Mouse (Mus musculus) gastrocnemius, adult 2 months (tissue): Measurements from ENCODE around the gene Gnb5. TPM values are rescaled to one million over a fixed set of nuclear protein-coding genes. Genes with fewer than 3 reads are reported as not detected.

Source experiments
- DNase-seq: peaks from one replicate; pipeline ENCODE4 v3.0.0; 2022
- H3K27ac ChIP-seq: fragments of 200-600 bp; 2 replicates; pipeline ENCODE4 v1.8.1; 2022; ENCODE audit warnings: mild to moderate bottlenecking
- H3K4me3 ChIP-seq: fragments of 200-600 bp; 2 replicates; pipeline ENCODE4 v1.8.1; 2022; ENCODE audit warnings: mild to moderate bottlenecking, moderate library complexity
- CTCF ChIP-seq: fragments of 200-600 bp; IDR thresholded peaks from 2 replicates; pipeline ENCODE4 v1.8.1; 2022; ENCODE audit warnings: antibody characterized with exemption, mild to moderate bottlenecking, moderate library complexity
- intact Hi-C: fragments of 180-260 bp; cut with DNase I; formaldehyde crosslinking; loops from one replicate; pipeline ENCODE4 v1.15.1; 2025
- total RNA-seq, 2 experiments: library from RNA; stranded (reverse); gene quantifications; 2 replicates each; pipeline ENCODE4 v1.2.3; 2021

Gnb5 gene
- total RNA-seq, 2 experiments from 2014 or later, result 7.6 to 15.4 TPM

DNA sequence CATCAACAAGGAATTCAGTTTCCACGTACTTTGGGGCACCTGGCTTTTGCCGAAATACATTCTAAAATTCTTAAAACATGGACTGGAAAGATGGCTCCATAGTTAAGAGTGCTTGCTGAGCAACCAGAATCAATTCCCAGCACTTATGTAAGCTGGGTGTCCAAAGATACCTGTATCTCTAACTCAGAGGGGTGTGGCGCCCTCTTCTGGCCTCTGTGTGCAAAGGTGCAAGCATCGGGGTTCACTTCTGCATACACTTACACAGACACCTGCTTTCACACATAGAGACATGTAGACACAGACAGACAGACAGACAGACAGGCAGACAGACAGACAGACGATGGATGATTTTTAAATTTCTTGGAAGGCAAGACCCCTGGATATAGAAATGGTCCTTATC is 25.3 kb upstream of the Gnb5 start:
- no peak overlapping the region for H3K4me3 ChIP-seq
- intact Hi-C loops, result loop anchor here (2.0 to 10.0 kb wide), 3 partner anchors 72 to 376 kb away; no protein-coding TSS in a partner anchor
- no peak overlapping the region for H3K27ac ChIP-seq
- peak; percentile 76 for DNase-seq
- TF ChIP-seq CTCF, result peak; percentile 76

DNA sequence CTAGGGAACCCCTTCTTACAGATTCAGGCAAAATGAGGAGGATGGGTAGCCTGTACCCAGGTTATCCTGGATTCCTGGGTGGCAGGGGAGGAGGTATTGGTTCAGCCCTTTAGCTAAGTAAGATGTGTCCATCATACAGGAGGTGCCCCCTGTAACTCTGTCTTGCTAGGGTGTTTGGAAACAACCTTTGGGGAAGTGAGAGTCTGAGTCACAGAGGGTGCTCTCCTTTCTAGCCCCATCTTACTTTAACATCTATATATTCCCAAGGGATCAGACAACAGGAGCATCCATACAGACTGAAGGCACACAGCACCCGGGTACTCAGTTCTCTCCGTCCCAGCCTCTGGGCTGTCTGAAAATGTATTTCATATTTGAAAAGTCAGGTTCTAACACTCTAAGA is 23.9 kb upstream of the Gnb5 start:
- TF ChIP-seq CTCF, result no peak
- intact Hi-C loops, result loop anchor here (5.0 to 10.0 kb wide), 2 partner anchors 235 to 377 kb away; no protein-coding TSS in a partner anchor
- Histone ChIP-seq H3K27ac (no peak overlapping the region), H3K4me3 (no peak overlapping the region)
- DNase-seq, result no peak

DNA sequence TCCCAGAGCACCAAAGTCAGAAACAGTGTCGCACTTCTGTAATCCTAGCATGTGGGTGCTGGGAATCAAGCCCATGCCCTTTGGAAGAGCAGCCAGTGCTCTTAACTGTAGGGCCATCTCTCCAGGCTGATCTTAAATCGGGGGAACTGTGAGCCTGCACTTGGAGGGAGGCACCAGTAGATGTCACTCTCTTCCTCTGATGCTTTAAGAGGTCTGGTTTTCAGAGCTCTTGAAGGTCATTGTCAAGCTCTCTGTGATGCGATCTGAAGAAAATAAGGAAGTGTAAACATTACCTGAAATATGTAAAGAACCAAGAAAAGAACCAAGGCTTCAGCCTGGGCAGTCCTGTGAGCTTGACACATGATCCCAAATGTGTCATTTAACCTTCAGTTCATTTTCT is 23.3 kb upstream of the Gnb5 start:
- Histone ChIP-seq H3K27ac (no peak overlapping the region), H3K4me3 (no peak overlapping the region)
- DNase-seq, result peak; percentile 44

DNA sequence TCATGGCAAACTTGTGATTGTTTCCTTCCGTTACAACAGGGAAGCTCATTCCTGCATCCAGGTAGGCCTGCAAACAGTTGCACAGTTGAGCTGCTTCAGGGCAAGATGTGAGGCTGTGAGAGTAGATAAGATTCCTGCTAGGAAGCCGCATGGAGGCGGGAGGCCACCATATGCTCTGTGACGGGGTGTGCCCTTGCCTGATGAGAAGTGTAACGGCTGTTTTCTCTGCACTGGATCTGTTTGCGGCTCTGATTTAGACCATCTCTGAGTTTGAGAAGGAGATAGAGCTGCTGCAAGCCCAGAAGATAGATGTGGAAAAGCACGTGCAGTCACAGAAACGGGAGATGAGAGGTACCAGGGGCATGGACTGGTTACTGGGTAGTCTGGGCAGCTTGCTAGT is 22.5 kb upstream of the Gnb5 start:
- TF ChIP-seq CTCF, result no peak
- DNase-seq, result no peak
- H3K27ac ChIP-seq, result no peak overlapping the region
- no peak overlapping the region for H3K4me3 ChIP-seq
- intact Hi-C loops, result loop anchor here (5.0 to 10.0 kb wide), 2 partner anchors 236 to 379 kb away; no protein-coding TSS in a partner anchor

More for the DNA sequence above, 23.3 kb upstream of the Gnb5 start:
- intact Hi-C loops, result loop anchor here (5.0 to 10.0 kb wide), 2 partner anchors 236 to 378 kb away; no protein-coding TSS in a partner anchor
- TF ChIP-seq CTCF, result peak; percentile 90

DNA sequence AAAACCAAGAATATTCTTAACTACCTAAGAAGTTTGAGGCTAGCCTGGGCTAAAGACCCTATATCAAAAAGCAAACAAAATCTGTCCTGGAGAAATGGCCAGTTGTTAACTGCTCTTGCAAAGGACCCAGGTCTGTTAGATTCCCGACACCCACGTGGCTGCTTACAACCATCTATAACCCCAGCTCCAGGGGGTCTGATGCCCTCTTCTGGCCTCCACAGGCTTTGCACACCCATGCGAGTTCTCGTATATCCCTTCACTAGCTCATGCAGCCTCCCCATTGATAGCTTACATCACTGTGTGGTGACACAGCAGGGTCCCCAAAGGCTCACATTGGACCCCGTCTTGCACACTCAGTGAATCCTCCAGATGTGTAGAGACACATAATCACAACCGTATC is 20.7 kb upstream of the Gnb5 start:
- intact Hi-C loops, result loop anchor here (10.0 kb wide), 1 partner anchor 381 kb away; no protein-coding TSS in a partner anchor
- TF ChIP-seq CTCF, result peak; percentile 12; the same call in 1 of the 2 replicates
- DNase-seq, result no peak
- no peak overlapping the region for H3K27ac ChIP-seq
- no peak overlapping the region for H3K4me3 ChIP-seq

DNA sequence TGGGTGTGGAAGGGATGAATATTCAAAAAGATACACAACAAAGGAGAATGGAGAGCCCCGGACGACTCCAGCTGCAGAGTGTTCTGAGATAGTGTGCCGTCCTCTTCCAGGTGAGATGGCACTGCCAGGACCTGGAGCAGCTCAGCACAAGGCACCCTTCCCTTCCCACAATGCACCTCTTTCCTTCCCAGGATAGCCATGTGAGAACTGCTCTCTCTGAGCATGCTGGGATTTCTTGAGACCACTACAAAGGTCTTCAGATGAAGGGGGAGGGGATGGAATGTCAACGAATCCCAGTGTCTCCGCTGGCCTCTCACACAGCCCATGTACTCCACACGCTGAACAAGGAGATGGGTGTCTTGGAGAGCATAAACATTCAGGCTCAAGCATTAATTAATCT is 18.5 kb upstream of the Gnb5 start:
- intact Hi-C loops, result loop anchor here (10.0 kb wide), 1 partner anchor 383 kb away; no protein-coding TSS in a partner anchor
- no peak for TF ChIP-seq CTCF
- no peak overlapping the region for H3K27ac ChIP-seq
- no peak for DNase-seq
- no peak overlapping the region for H3K4me3 ChIP-seq

DNA sequence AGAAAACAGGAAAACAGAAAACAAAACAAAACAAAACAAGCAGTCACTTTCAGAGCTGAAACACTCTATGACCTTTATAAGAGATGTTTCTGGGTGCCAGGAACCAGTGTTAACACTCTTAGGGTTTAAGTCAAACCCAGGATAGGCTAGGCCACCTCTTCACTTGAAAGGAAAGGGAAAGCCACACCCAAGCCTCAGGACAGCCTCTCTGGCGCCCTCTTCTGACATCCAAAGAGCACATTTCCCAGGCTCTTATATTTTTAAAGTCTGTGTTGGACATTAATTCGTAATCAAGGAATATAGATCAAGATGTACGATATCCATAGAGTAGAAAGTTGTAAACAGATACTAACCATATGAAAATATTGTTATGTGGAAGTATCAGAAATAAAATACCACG is 16.5 kb upstream of the Gnb5 start:
- intact Hi-C loops, result loop anchor here (10.0 kb wide), 1 partner anchor 385 kb away; no protein-coding TSS in a partner anchor
- H3K27ac ChIP-seq, result no peak overlapping the region
- H3K4me3 ChIP-seq, result no peak overlapping the region
- peak; percentile 75 for TF ChIP-seq CTCF
- peak; percentile 38 for DNase-seq

DNA sequence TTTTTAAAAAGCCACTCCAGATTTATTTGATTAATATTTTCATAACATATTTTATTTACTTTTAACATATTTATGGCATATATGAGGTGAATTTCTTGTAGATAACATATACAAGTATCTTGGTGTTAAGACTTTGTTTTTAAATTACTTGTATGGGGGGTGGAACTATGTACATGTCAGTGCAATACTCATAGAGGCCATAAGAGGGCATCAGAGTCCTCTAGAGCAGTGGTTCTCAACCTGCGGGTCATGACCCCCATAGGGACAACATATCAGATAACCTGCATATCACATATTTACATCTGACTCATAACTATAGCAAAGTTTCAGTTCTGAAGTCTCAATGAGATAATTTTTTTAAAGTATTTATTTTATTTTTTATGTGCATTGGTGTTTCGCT is 6.7 kb upstream of the Gnb5 start:
- Histone ChIP-seq H3K27ac (no peak overlapping the region), H3K4me3 (no peak overlapping the region)
- peak; percentile 54 for TF ChIP-seq CTCF
- intact Hi-C loops, result no loop called here
- no peak for DNase-seq

DNA sequence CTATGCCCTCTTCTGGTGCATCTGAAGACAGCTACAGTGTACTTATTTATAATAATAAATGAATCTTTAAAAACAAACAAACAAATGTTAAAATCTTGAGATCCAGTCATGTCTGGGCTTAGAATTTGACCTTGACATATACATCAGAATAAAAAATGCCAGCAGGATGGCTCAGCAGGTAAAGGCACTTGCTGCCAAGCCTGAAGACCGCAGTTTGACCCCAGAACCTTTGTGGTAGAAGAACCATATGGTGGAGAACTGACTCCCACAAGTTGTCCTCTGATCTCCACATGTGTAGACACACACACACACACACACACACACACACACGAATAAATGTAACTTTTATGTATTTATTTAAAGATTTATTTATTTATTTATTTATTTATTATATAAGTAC is 3.1 kb upstream of the Gnb5 start:
- intact Hi-C loops, result no loop called here
- no peak overlapping the region for H3K4me3 ChIP-seq
- DNase-seq, result no peak
- no peak for TF ChIP-seq CTCF
- H3K27ac ChIP-seq, result no peak overlapping the region

DNA sequence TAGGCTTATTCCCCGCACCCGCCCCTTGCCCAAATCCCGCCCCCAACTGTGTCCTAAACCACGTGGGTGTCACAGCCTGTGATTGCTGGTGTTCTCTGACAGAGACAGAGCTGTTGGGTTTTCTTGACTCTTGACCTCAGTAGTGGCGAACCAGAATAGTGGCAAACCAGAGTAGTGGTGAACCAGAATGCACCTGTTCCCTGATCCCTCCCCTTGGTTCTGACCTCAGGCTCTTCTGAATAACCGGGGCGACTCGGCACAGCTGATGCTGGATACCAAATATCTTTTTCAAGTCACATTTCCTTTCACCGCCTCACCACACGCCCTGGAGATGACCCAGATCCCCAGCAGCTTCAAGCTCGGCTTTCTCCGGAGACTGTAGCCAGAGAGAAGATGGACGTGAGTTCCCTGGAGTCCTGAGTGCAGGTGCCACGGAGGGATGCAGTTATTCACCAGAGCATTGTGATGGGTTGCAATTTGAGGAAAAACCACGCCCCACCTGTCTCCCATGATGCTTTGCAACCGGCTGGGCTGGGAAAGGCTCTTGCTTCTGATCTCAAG is 2.3 kb upstream of the Gnb5 start:
- no peak overlapping the region for H3K27ac ChIP-seq
- no peak for TF ChIP-seq CTCF
- intact Hi-C loops, result no loop called here
- no peak for DNase-seq
- H3K4me3 ChIP-seq, result no peak overlapping the region

DNA sequence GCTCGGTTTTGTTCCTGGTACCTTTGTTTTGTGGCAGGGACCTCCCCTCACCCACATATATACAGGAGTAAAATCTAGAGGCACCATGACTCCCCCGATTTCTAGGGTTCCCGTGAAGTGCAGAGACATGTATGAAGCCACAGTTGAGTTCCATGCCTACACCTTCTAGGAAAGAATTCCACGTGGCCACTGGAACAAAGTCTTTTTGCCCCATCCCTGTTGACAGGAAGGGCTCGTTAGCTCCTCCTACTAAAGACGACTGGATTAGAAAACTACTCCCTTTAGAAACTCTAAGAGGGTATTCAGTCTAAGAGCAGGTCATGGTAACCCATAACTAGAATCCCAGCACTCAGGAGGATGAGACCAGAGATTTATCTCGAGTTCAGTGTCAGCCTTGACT is 1.8 kb upstream of the Gnb5 start:
- TF ChIP-seq CTCF, result no peak
- no peak for DNase-seq
- no peak overlapping the region for H3K27ac ChIP-seq
- intact Hi-C loops, result no loop called here
- no peak overlapping the region for H3K4me3 ChIP-seq

DNA sequence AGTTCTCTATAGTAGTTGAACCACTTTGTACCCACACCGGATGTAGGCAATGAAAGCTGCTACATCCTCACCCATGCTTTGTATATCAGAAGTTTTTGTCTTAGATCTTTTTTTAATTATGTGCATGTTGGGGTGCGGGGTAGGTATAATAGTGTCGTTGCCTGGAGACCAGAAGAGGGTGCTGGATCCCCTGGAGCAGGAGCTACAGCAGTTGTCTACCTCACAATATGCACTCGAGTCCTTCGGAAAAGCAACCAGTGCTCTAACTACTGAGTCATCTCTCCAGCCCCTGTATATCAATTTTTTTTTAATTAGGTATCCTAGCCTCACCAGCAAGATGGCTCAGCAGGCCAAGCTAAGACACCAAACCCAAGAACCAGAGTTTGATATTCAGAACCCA is 927 bp downstream of the Gnb5 start:
- DNase-seq, result no peak
- no peak overlapping the region for H3K27ac ChIP-seq
- intact Hi-C loops, result no loop called here
- no peak overlapping the region for H3K4me3 ChIP-seq
- TF ChIP-seq CTCF, result no peak

DNA sequence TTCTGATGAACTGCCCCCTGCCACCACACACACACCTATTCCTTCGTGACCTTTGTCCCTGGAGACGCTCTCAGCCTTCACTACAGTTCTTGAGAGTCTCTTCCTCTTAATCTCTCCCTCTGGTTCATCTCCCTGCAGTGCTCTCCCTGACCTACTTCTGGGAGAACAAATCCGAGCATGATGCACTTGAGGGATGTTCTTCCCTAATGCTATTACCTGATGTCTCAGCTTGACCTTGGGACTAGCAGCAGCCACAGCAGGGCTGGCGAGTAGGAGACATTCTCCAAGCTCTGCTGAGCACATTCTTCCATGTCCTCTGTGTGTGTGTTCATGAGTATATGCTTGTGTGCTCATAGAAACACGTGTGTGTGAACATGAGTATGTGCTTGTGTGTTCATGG is 2.5 kb downstream of the Gnb5 start:
- Histone ChIP-seq H3K27ac (no peak overlapping the region), H3K4me3 (no peak overlapping the region)
- no peak for TF ChIP-seq CTCF
- DNase-seq, result no peak
- intact Hi-C loops, result no loop called here

DNA sequence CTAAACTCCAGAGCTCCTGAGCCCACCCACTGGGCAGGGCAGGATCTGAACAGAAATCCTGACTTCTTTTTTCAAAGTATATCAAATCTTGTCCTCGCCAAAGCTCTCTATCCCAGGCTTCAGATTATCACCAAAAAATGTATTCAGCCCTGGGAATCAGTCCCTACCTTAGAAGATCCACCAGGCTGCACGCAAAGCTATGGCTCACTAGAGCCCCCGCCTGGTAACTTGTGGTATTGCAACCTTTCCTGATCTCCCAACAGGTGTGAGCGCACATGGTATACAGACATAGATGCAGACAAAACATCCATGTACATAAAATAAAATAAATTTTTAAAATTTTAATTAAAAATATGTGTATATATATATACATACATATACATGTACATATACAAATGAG is 5.9 kb downstream of the Gnb5 start:
- DNase-seq, result peak; percentile 76
- TF ChIP-seq CTCF, result peak; percentile 98
- intact Hi-C loops, result no loop called here
- H3K27ac ChIP-seq, result no peak overlapping the region
- no peak overlapping the region for H3K4me3 ChIP-seq
